Mouse (Mus musculus) 416B (cell line): Measurements from ENCODE around the gene Lat2.
A peak's percentile ranks its signal among the peaks of the same experiment; 100 is the strongest.

Source experiments
- DNase-seq: peaks from one replicate; pipeline ENCODE4 v3.0.0; 2011; ENCODE audit warnings: low read depth

Lat2 gene

DNA sequence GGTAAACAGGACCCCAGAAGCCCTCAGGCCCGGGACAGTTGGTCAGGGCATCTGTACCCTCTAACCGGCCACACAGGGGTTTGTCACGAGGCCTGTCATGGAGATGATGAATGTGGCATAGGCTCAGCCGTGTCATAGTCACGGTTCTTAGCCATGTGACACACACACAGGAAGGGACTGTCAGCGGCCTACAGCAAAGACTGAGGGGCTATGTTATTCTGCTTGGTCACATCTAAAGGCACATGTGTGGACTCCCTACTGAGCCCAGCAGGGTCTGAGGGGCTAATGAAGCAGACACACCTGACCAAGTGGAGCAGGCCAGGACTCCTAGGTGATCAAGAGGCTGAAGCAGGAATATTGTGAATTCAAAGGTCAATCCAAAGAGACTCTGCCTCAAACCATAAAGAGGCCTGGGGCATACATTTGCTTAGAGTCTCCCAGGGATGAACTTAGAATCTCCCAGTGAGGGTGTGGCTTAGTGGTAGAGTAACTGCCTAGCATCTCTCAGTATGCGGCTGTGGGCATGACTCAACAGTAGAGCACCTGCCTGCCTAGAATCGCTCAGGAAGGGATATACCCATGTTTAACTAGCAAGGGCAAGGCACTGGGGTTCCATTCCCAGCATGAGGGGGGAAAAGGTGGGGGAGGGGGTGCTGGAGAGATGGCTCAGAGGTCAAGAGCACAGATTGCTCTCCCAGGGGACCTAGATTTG is 2.9 kb downstream of the Lat2 start:
- peak; percentile 67 for DNase-seq

- no peak for DNase-seq
These were observed 4.7 kb downstream of the Lat2 start for GRCm38 (mm10) chr5:134609916-134610643.

DNA sequence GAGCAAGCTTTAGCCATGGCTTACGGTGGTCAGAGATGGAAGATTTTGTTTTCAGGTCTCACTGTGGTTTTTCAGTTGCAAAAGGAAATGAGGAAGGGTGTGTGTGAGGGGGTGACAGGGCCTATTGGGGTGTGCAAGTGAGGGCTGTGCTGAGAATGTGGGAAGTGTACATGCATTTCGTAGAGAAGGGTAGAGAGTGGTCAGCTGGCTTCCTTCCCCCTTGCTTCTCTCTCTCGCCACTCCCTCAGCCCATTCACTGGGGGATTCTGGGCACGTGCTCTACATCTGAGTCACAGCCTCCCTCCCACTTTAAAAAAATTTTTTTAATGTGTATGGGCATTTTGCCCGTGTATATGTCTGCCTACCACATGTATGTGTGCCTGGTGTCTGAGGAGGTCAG is 7.7 kb downstream of the Lat2 start:
- DNase-seq: peak; percentile 97

GRCm38 (mm10) chr5:134606314-134606713 is 8.5 kb downstream of the Lat2 start:
- DNase-seq: peak; percentile 47

- DNase-seq: no peak
These were observed 10.4 kb downstream of the Lat2 start for GRCm38 (mm10) chr5:134604376-134604775.

DNA sequence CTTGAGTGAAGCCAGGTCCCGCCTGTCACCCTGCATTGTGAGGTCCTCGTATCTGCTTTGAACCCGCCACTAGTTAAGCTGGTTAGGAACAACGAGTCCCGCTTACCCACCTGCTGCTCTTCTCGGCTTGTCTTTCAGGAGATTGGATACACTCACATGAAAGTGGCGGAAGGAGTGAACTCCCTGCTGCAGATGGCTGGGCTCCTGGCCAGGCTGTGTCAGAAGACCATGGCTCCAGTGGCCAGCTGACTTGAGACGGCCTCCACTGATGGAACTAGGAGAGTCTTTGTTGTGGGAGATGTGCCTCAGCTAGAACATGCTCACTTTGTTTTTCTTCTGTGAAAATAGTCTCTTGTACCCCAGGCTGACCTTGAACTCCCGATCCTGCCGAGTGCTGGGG is 17.1 kb downstream of the Lat2 start:
- no peak for DNase-seq

GRCm38 (mm10) chr5:134593093-134593492 is 21.7 kb downstream of the Lat2 start:
- no peak for DNase-seq

- DNase-seq: no peak
These were observed 22.7 kb downstream of the Lat2 start for GRCm38 (mm10) chr5:134592026-134592581.

DNA sequence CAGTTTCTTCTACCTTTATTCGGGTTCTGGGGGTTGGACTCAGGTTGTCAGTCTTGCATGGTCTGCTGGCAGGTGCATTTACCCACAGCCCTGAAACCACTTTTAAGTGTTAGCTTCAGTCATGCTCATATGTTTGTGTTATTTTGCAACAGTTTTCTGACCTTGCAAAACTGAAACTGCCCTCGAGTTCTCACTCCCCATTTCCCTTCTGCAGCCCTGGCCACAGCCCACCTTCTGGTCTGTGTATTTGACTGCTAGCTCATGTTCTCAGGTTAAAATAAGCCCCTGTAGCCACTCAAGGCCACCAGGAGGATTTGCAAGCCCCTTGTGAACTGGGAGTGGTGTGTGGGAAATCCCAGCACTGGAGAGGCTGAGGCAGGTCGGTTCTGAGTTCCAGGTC is 24.9 kb downstream of the Lat2 start:
- DNase-seq: peak; percentile 43

DNA sequence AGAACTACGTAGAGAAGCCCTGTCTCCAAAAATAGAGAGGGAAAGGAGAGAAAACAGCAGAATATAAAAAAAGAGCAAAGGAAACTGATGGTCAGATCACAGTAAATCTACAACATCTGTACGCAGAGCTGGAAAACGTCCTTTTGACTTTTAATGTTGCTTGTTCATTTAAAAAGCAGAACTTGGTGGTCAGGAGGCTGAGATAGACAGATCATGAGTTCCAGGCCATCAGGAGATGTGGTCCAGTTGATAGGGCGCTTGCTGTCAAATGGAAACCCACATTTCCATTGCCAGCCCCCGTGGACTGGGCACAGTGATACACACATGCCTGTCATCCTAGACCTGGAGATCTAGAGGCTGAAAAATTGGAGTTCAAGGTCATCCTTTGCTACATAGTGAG is 30.0 kb downstream of the Lat2 start:
- peak; percentile 90 for DNase-seq

GRCm38 (mm10) chr5:134583884-134584213 is 31.0 kb downstream of the Lat2 start:
- DNase-seq: no peak

DNA sequence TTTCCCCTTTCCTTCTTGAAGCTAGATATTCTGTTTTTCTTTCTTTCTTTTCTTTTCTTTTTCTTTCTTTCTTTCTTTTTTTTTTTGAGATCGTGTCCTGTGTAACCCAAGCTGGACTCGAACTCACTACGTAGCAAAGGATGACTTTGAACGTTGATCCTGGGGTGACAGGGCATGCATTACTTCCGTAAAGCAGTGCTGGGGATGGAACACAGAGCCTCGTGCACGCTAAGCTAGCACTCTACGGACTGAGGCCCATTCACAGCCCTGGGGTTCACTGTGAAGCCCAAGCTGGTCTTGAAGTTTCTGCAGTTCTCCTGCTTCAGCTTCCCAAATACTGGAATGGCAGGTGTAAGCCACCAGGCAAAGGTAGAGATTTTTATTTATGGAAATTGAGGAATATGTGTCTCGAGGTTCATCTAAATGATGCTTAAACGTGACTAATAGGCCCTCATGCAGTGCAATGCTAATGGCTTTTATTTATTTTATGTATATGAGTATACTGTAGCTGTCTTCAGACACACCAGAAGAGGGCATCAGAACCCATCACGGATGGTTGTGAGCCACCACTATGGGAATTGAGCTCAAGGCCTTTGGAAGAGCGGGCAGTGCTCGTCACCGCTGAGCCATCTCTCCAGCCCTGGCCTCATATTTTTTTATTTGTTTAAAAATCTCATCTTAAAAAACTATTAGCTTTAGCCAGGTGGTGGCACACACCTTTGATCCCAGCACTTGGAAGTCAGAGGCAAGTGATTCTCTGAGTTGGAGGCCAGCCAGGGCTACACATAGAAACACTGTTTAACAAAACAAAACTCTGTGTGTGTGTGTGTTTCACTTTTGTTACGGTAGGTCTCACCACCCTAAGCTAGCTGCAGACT is 31.6 kb downstream of the Lat2 start:
- peak; percentile 66 for DNase-seq

- DNase-seq: peak; percentile 97
These were observed 32.5 kb downstream of the Lat2 start for GRCm38 (mm10) chr5:134582221-134582907.

- DNase-seq: no peak
These were observed 33.7 kb downstream of the Lat2 start, which contains the start of gene Rfc2 for GRCm38 (mm10) chr5:134581146-134581545. Gene Rfc2, plus strand, starts transcription at chr5:134581366.

DNA sequence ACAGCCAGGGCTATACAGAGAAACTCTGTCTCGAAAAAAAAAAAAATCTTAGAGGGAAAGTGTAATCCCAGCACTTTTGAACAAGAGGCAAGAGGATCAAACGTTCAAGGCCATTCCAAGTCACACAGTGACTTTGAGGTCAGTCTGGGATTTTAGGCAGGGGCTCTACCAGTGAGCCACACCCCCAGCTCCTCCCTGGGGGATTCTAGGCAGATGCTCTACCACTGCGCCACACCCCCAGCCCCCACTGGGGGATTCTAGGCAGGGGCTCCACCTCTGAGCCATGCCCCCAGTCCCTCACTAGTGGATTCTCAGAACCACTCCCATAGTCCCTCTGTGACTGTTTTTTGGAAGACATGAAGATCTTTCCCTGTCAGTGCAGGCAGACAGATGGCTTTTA is 35.7 kb downstream of the Lat2 start:
- no peak for DNase-seq

DNA sequence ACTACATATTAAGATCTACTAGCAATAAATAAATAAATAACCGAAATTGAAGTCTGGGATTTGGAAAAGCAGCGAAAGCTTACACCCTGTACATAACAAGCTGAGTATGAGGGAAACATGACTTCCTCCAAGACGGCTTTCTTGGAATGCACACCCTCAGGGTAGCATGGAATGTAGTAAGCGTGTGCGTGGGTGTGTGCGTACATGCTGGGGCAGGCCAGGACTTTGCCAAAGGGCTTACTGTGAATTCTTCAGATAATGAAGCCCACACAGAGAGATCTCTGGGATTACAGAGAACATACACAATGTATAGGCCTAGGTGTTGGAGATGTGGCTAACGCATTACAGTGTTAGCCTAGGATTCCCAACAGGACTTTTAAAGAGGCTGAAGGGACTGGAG is 37.3 kb downstream of the Lat2 start:
- no peak for DNase-seq

- no peak for DNase-seq
These were observed 38.2 kb downstream of the Lat2 start for GRCm38 (mm10) chr5:134576517-134577220.

GRCm38 (mm10) chr5:134575833-134576232 is 39.0 kb downstream of the Lat2 start:
- no peak for DNase-seq

- DNase-seq: no peak
These were observed 42.2 kb downstream of the Lat2 start for GRCm38 (mm10) chr5:134572508-134573214.

DNA sequence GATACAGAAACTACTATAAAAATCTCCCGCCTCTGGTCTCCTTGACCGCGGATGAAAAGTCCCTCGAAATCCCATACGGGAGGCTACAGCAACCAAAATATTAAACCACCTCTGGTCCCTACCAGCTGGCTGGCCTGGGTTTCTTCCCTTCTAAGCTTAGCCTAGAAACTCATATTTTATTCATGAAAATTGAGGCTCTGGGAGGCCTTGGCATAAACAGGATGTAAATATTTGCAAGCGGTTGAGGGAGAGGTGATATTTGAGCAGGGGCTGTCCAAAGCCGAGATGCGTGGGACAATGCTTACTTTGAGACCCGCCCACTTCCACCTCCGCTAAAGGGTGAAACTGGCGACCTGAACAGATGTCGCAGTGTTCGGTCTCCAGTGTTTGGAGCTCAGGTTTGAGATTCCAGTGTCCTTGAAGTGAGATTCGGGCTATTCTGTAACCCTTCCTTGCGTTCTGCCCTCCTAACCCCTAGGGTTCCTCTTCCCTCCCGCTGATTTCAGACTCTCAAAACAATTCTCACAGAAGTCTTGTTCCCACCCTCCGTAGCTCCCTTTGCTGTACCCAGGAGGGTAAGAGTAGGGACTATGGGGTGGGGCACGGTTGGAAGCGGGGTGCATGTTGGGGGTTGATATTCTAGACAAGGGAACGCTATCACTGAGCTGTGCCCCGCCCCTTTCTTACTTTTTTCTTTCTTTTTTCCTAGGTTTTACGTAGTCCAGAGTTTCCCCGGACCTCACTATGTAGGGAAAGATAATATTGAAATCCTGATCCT is 42.9 kb downstream of the Lat2 start:
- DNase-seq: peak; percentile 82
